Mouse (Mus musculus) brown adipose tissue, adult 24 weeks (tissue): ENCODE data around the gene Ppid. TPM values are rescaled to one million over a fixed set of nuclear protein-coding genes. Genes with fewer than 3 reads are reported as not detected.

Experiments
- H3K27ac ChIP-seq: fragments of 200-500 bp; replicated peaks from 2 replicates; pipeline ENCODE4 v1.5.1; 2012; ENCODE audit warnings: low read depth, mild to moderate bottlenecking, low read length
- H3K4me1 ChIP-seq: fragments of 200-500 bp; 2 replicates; pipeline ENCODE4 v1.6.1; 2012; ENCODE audit warnings: low read length, mixed read lengths; ENCODE audit not compliant: control insufficient read depth, insufficient read depth, insufficient read length
- H3K4me3 ChIP-seq: fragments of 200-500 bp; 2 replicates; pipeline ENCODE4 v1.5.1; 2012; ENCODE audit warnings: low read depth, mild to moderate bottlenecking, low read length, moderate library complexity; ENCODE audit not compliant: insufficient read depth
- polyA plus RNA-seq: library from polyadenylated mRNA; stranded (reverse); fragments of >200 nt; gene quantifications from 2 replicates; pipeline ENCODE4 v1.2.4, GENCODE M21; 2012; ENCODE audit not compliant: missing spikeins, insufficient read depth, insufficient read length

Ppid gene
- polyA plus RNA-seq, 1 experiment: 28.0 TPM

DNA sequence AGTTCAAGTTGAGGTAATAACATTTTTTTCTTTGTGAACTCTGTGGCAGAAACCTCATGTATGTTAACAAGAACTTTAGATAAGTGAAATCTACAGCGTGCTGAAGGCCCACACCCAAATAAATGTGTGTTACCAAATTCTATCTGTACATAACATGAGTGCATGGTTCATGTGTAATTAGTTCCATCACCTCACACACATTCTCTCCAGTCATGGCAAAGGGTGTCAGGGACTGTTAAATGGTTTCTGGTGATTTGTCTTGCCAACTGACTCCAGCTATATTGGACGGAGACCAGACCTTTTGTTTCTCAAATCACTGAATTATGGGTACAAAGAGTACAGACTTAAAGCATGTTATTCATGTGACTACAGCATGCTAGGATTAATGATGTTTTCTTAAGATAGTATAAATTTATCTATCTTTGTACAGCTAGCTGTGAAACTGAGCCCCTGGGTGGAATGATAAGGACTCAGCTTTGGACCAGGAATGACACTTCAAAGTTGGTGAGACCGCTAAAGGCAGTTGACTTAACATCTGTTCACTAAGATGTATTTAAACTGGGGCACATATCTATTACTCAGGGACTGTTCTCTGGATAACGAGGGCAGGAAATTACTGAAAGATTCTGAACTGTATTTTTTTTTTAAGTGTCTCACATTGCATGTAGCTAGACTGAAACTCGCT, 11.1 kb upstream of the Ppid start:
- Histone ChIP-seq H3K4me3 (no peak overlapping the region), H3K4me1 (no peaks in the 10 kb centered on the region), H3K27ac (no peak overlapping the region)

- Histone ChIP-seq H3K27ac (no peak overlapping the region), H3K4me3 (no peak overlapping the region), H3K4me1 (no peaks in the 10 kb centered on the region)
Observed at GRCm38 (mm10) chr3:79586804-79587203, 4.3 kb upstream of the Ppid start.

DNA sequence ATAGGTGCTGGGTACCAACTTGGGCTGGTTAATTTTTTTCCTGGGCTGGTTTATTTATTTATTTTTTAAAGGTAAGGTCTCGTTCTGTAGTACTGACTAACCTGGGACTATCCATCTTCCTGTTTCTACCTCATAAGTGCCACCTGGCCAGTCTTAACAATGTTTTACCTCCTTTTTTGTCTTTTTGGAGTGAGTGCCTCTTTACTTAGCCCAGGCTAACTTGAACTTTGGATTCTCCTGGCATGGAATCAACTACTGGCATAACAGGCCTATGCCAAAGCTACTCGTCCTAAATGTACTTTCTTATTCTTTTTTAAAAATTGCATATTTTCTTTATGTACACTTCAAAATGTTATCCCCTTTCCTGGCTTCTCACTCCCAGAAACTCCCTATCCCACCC, 1.5 kb upstream of the Ppid start:
- no peaks in the 10 kb centered on the region for H3K4me1 ChIP-seq
- H3K27ac ChIP-seq: no peak overlapping the region
- no peak overlapping the region for H3K4me3 ChIP-seq

DNA sequence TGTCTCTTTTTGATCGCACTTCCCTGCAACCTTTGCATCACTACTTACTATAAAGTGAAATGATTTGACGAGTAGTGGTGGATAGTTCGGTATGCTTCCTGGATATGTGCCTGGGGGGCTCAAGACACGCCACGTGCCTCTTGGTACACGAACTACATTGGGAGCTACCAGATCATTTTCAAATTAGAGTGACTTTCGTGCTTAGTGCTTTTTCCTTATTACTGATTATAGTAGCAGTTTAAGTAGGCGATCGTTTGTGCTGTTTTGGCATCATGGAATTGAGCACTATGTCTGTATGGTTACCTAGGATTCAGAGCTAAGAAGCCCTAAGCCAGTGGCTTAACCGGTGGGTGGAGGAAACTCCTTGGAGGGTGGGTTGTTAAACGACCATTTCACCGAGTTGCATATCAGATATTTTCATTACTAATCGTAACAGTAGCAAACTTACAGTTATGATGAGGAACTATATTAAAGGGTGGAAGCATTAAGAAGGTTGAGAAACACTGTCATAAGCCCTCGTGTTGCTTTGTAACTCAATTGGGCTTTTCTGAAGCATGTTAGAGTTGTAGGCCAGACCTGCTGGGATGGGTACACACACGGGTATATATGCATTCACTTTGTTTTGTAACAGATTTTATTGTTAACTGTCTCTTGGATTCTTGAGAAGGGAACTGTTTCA, 790 bp downstream of the Ppid start:
- Histone ChIP-seq H3K27ac (peak overlapping the region; percentile 67), H3K4me3 (peak overlapping the region; percentile 78), H3K4me1 (no peaks in the 10 kb centered on the region)

GRCm38 (mm10) chr3:79595468-79595867, 4.3 kb downstream of the Ppid start:
- Histone ChIP-seq H3K4me1 (no peaks in the 10 kb centered on the region), H3K4me3 (no peak overlapping the region), H3K27ac (no peak overlapping the region)

GRCm38 (mm10) chr3:79609886-79610285, 18.7 kb downstream of the Ppid start:
- no peak overlapping the region for H3K4me3 ChIP-seq
- no peaks in the 10 kb centered on the region for H3K4me1 ChIP-seq
- no peak overlapping the region for H3K27ac ChIP-seq

DNA sequence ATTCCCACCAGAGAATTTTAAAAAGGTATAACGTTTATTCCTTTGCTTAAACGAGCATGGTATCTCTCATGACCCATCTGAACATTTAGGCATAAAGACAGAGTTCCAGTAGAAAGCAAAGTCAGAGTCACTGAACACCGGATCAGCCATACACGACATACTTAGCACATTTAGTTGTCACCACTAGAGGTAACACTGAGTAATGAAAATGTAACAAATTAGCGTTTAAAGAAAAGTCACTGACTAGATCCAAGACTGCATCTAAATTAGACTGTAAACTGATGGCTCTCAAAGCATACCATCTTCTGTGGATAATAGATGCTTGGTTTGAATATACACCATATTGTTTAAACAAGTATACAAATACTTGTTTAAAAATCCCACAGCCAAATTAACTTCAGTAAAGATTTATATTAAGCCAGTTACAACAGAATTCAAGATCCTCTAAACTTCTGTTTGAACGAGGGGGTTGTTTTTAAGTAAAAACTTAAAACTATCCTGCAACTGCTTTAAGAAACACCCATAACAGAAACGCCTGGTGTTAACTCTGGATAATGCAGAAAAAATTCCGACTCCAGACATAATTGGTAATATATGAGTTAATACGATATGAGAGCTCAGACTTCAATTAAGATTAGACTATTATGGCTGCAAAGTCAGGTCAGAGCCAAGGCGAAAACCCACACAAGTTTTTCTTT, 36.5 kb downstream of the Ppid start:
- Histone ChIP-seq H3K4me1 (no peaks in the 10 kb centered on the region), H3K27ac (peak overlapping the region; percentile 97), H3K4me3 (peak overlapping the region; percentile 72)

DNA sequence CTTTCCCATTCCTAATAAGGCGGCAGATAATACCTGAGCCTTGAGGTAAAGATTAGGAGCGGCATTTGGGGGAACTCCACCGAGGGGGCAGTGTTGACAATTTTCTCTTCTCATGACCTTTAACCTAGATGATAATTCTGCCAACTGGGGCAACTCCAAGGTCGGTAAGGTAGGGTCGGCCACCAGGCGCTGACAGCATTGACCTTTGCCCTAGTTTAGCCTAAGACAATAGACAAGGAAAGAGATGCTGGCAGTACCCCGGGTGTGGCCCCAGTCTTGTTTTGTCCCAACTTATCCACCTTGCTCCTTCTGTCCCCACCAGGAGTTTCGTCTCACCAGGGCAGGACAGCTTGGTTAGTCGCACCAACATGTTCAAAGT, 37.0 kb downstream of the Ppid start:
- peak overlapping the region; percentile 72 for H3K4me3 ChIP-seq
- peak overlapping the region; percentile 97 for H3K27ac ChIP-seq
- H3K4me1 ChIP-seq: no peaks in the 10 kb centered on the region

GRCm38 (mm10) chr3:79628561-79629415, 37.6 kb downstream of the Ppid start, which contains the start of gene 4930579G24Rik:
TSS of gene 4930579G24Rik (plus strand) at chr3:79629079.
- H3K4me1 ChIP-seq: no peaks in the 10 kb centered on the region
- H3K27ac ChIP-seq: peak within 1 kb of the TSS; percentile 97
- H3K4me3 ChIP-seq: peak within 1 kb of the TSS; percentile 72

DNA sequence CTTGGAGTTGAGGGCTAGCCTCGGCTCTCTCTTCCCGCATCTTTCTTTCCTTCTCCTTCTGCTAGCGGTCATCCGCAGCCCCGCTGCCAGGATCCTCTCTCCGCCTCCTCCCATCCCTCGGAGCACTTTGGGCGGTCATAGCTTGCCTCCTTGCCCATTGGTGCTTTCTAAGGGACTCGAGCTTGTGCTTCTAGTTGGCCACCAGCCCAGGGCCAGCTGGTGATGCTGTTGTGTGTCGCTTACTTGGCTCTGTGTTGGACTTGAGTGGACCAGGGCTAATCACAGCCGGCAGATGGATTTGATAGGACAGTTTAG, 38.2 kb downstream of the Ppid start, which contains the start of gene Etfdh:
Etfdh (minus strand) TSS at position 85 of the 315 bp plus-strand sequence.
- Histone ChIP-seq H3K4me3 (peak within 1 kb of the TSS; percentile 72), H3K27ac (peak within 1 kb of the TSS; percentile 97), H3K4me1 (no peaks in the 10 kb centered on the region)

- no peaks in the 10 kb centered on the region for H3K4me1 ChIP-seq
- no peak overlapping the region for H3K4me3 ChIP-seq
- no peak overlapping the region for H3K27ac ChIP-seq
Observed at GRCm38 (mm10) chr3:79652129-79652528, 61.0 kb downstream of the Ppid start.

Other genes with a start within 250 kb of the Ppid start
- 2.7 and 4.2 TPM in 2 replicates for gene Fnip2, start 23.5 kb upstream of the Ppid start, polyA plus RNA-seq
- gene 4930579G24Rik, start 37.7 kb downstream of the Ppid start, polyA plus RNA-seq: 1.3 and 2.5 TPM in 2 replicates
- gene Etfdh, start 38.2 kb downstream of the Ppid start, polyA plus RNA-seq: 514 and 673 TPM in 2 replicates
- not detected in 2 replicates for gene Rxfp1, start 146.5 kb downstream of the Ppid start, polyA plus RNA-seq